Mouse (Mus musculus): Measurements from ENCODE around the gene Sergef. TPM values are rescaled to one million over a fixed set of nuclear protein-coding genes. Genes with fewer than 3 reads are reported as not detected.

Gene Sergef
- polyA plus RNA-seq, 1 experiment, result 9.9 TPM

- Histone ChIP-seq H3K4me1 (replicated peaks; ENCODE audit: control insufficient read depth, insufficient read depth, low read length) (peaks cover 20% of the 10 kb centered on the region), H3K27me3 (ENCODE audit: control insufficient read depth, insufficient read depth, low read length) (no peaks in the 10 kb centered on the region), H3K4me3 (ENCODE audit: control insufficient read depth, insufficient read depth, low read length) (no peak overlapping the region), H3K36me3 (ENCODE audit: control insufficient read depth, insufficient read depth, low read length) (no peaks in the 10 kb centered on the region), H3K27ac (ENCODE audit: control insufficient read depth, insufficient read depth, low read length) (no peak overlapping the region)
- TF ChIP-seq POLR2A (IDR thresholded peaks at IDR 0.05; ENCODE audit: control insufficient read depth, extremely low read depth, insufficient read depth, low read length, poor library complexity) (no peak), CTCF (IDR thresholded peaks at IDR 0.05; ENCODE audit: borderline replicate concordance, control insufficient read depth, extremely low read depth, insufficient read depth, low read length, poor library complexity) (no peak)
- no peak for DNase-seq
- WGBS, result 52% methylated on average over 5 of the region's 5 CpGs
These were observed 108.3 kb downstream of the Sergef start for GRCm38 (mm10) chr7:46531345-46531744.

- no peak for DNase-seq
- no peak for TF ChIP-seq CTCF (IDR thresholded peaks at IDR 0.05; ENCODE audit: borderline replicate concordance, control insufficient read depth, extremely low read depth, insufficient read depth, low read length, poor library complexity)
- no peak for TF ChIP-seq POLR2A (IDR thresholded peaks at IDR 0.05; ENCODE audit: control insufficient read depth, extremely low read depth, insufficient read depth, low read length, poor library complexity)
- Histone ChIP-seq H3K36me3 (ENCODE audit: control insufficient read depth, insufficient read depth, low read length) (no peaks in the 10 kb centered on the region), H3K27me3 (ENCODE audit: control insufficient read depth, insufficient read depth, low read length) (no peaks in the 10 kb centered on the region), H3K4me1 (replicated peaks; ENCODE audit: control insufficient read depth, insufficient read depth, low read length) (peaks cover 11% of the 10 kb centered on the region), H3K27ac (ENCODE audit: control insufficient read depth, insufficient read depth, low read length) (no peak overlapping the region), H3K4me3 (ENCODE audit: control insufficient read depth, insufficient read depth, low read length) (no peak overlapping the region)
- WGBS, result 89% methylated on average over 8 of the region's 8 CpGs
These were observed 109.7 kb downstream of the Sergef start for GRCm38 (mm10) chr7:46529930-46530329.

GRCm38 (mm10) chr7:46529259-46529658 lies 110.3 kb downstream of the Sergef start:
- Histone ChIP-seq H3K27ac (ENCODE audit: control insufficient read depth, insufficient read depth, low read length) (no peak overlapping the region), H3K27me3 (ENCODE audit: control insufficient read depth, insufficient read depth, low read length) (no peaks in the 10 kb centered on the region), H3K4me3 (ENCODE audit: control insufficient read depth, insufficient read depth, low read length) (no peak overlapping the region), H3K36me3 (ENCODE audit: control insufficient read depth, insufficient read depth, low read length) (no peaks in the 10 kb centered on the region), H3K4me1 (replicated peaks; ENCODE audit: control insufficient read depth, insufficient read depth, low read length) (peaks cover 9% of the 10 kb centered on the region)
- no peak for TF ChIP-seq POLR2A (IDR thresholded peaks at IDR 0.05; ENCODE audit: control insufficient read depth, extremely low read depth, insufficient read depth, low read length, poor library complexity)
- no peak for TF ChIP-seq CTCF (IDR thresholded peaks at IDR 0.05; ENCODE audit: borderline replicate concordance, control insufficient read depth, extremely low read depth, insufficient read depth, low read length, poor library complexity)
- DNase-seq, result no peak
- WGBS, result 98% methylated on average over 5 of the region's 5 CpGs

GRCm38 (mm10) chr7:46526665-46527154 lies 112.9 kb downstream of the Sergef start:
- H3K4me1 ChIP-seq (replicated peaks; ENCODE audit: control insufficient read depth, insufficient read depth, low read length), result peaks cover 2% of the 10 kb centered on the region; the same call in 1 of the 2 replicates
- no peak overlapping the region for H3K27ac ChIP-seq (ENCODE audit: control insufficient read depth, insufficient read depth, low read length)
- no peaks in the 10 kb centered on the region for H3K36me3 ChIP-seq (ENCODE audit: control insufficient read depth, insufficient read depth, low read length)
- DNase-seq, result no peak
- H3K4me3 ChIP-seq (ENCODE audit: control insufficient read depth, insufficient read depth, low read length), result no peak overlapping the region
- 72% methylated on average over 6 of the region's 6 CpGs for WGBS
- TF ChIP-seq POLR2A (IDR thresholded peaks at IDR 0.05; ENCODE audit: control insufficient read depth, extremely low read depth, insufficient read depth, low read length, poor library complexity) (no peak), CTCF (IDR thresholded peaks at IDR 0.05; ENCODE audit: borderline replicate concordance, control insufficient read depth, extremely low read depth, insufficient read depth, low read length, poor library complexity) (no peak)
- no peaks in the 10 kb centered on the region for H3K27me3 ChIP-seq (ENCODE audit: control insufficient read depth, insufficient read depth, low read length)

- peaks cover 2% of the 10 kb centered on the region; the same call in 1 of the 2 replicates for H3K4me1 ChIP-seq (replicated peaks; ENCODE audit: control insufficient read depth, insufficient read depth, low read length)
- DNase-seq, result no peak
- WGBS, result 65% methylated on average over 7 of the region's 7 CpGs
- no peaks in the 10 kb centered on the region for H3K27me3 ChIP-seq (ENCODE audit: control insufficient read depth, insufficient read depth, low read length)
- no peaks in the 10 kb centered on the region for H3K36me3 ChIP-seq (ENCODE audit: control insufficient read depth, insufficient read depth, low read length)
- no peak overlapping the region for H3K4me3 ChIP-seq (ENCODE audit: control insufficient read depth, insufficient read depth, low read length)
- TF ChIP-seq POLR2A (IDR thresholded peaks at IDR 0.05; ENCODE audit: control insufficient read depth, extremely low read depth, insufficient read depth, low read length, poor library complexity), result no peak
- no peak overlapping the region for H3K27ac ChIP-seq (ENCODE audit: control insufficient read depth, insufficient read depth, low read length)
These were observed 116.4 kb downstream of the Sergef start for GRCm38 (mm10) chr7:46523215-46523614.

- DNase-seq, result no peak
- peaks cover 2% of the 10 kb centered on the region; the same call in 1 of the 2 replicates for H3K4me1 ChIP-seq (replicated peaks; ENCODE audit: control insufficient read depth, insufficient read depth, low read length)
- no peak for TF ChIP-seq POLR2A (IDR thresholded peaks at IDR 0.05; ENCODE audit: control insufficient read depth, extremely low read depth, insufficient read depth, low read length, poor library complexity)
- no peak for TF ChIP-seq CTCF (IDR thresholded peaks at IDR 0.05; ENCODE audit: borderline replicate concordance, control insufficient read depth, extremely low read depth, insufficient read depth, low read length, poor library complexity)
- 97% methylated on average over 17 of the region's 17 CpGs for WGBS
- no peak overlapping the region for H3K4me3 ChIP-seq (ENCODE audit: control insufficient read depth, insufficient read depth, low read length)
- no peak overlapping the region for H3K27ac ChIP-seq (ENCODE audit: control insufficient read depth, insufficient read depth, low read length)
- no peaks in the 10 kb centered on the region for H3K27me3 ChIP-seq (ENCODE audit: control insufficient read depth, insufficient read depth, low read length)
- no peaks in the 10 kb centered on the region for H3K36me3 ChIP-seq (ENCODE audit: control insufficient read depth, insufficient read depth, low read length)
These were observed 117.8 kb downstream of the Sergef start for GRCm38 (mm10) chr7:46521794-46522193.

- Histone ChIP-seq H3K27ac (ENCODE audit: control insufficient read depth, insufficient read depth, low read length) (no peak overlapping the region), H3K36me3 (ENCODE audit: control insufficient read depth, insufficient read depth, low read length) (no peaks in the 10 kb centered on the region), H3K4me1 (replicated peaks; ENCODE audit: control insufficient read depth, insufficient read depth, low read length) (peaks cover 2% of the 10 kb centered on the region; the same call in 1 of the 2 replicates), H3K4me3 (ENCODE audit: control insufficient read depth, insufficient read depth, low read length) (no peak overlapping the region), H3K27me3 (ENCODE audit: control insufficient read depth, insufficient read depth, low read length) (no peaks in the 10 kb centered on the region)
- no peak for DNase-seq
- TF ChIP-seq POLR2A (IDR thresholded peaks at IDR 0.05; ENCODE audit: control insufficient read depth, extremely low read depth, insufficient read depth, low read length, poor library complexity) (no peak), CTCF (IDR thresholded peaks at IDR 0.05; ENCODE audit: borderline replicate concordance, control insufficient read depth, extremely low read depth, insufficient read depth, low read length, poor library complexity) (no peak)
- 84% methylated on average over 11 of the region's 11 CpGs for WGBS
These were observed 120.5 kb downstream of the Sergef start for GRCm38 (mm10) chr7:46519148-46519547.

All from thymus, adult 2 months (tissue).